Mouse (Mus musculus) ES-E14 (cell line): ENCODE measurements at regions not wholly inside any gene's neighbourhood (a gene's known extent, or its start where the extent isn't known, plus 50 kb on each side); places are given as distances from the start of the nearest gene placed in this dataset.

Experiments used
- CHD2 ChIP-seq: IDR thresholded peaks from 2 replicates; pipeline ENCODE4 v1.6.1; 2014; ENCODE audit warnings: mild to moderate bottlenecking, low read depth, low read length, inconsistent platforms
- HCFC1 ChIP-seq: IDR thresholded peaks from 2 replicates; pipeline ENCODE4 v1.6.1; 2012; ENCODE audit warnings: low read length, inconsistent platforms, borderline replicate concordance; ENCODE audit not compliant: insufficient read depth
- MAFK ChIP-seq: IDR thresholded peaks from 2 replicates; pipeline ENCODE4 v1.6.1; 2014; ENCODE audit warnings: mild to moderate bottlenecking, low read depth, low read length, inconsistent platforms; ENCODE audit not compliant: insufficient read depth
- ZC3H11A ChIP-seq: IDR thresholded peaks from 2 replicates; pipeline ENCODE4 v1.6.1; 2012; ENCODE audit warnings: low read depth, mild to moderate bottlenecking, inconsistent platforms, low read length, borderline replicate concordance
- ZNF384 ChIP-seq: IDR thresholded peaks from 2 replicates; pipeline ENCODE4 v1.6.1; 2012; ENCODE audit warnings: low read depth, low read length, inconsistent platforms

- TF ChIP-seq MAFK = no peak
- no peak for TF ChIP-seq HCFC1
- TF ChIP-seq ZNF384 = no peak
- TF ChIP-seq CHD2 = no peak
- no peak for TF ChIP-seq ZC3H11A
Measured at GRCm38 (mm10) chr1:128858661-128859060, 266.6 kb upstream of the Cxcr4 start.
